Mouse (Mus musculus) erythroblast, embryonic 14.5 days (primary cell): Measurements from ENCODE around the gene Btnl4.

Experiments
- GATA1 ChIP-seq: IDR thresholded peaks from 2 replicates; pipeline ENCODE4 v1.6.1; 2012; ENCODE audit warnings: low read length, inconsistent platforms, mixed read lengths
- TAL1 ChIP-seq: IDR thresholded peaks from 3 replicates; pipeline ENCODE4 v1.6.1; 2012; ENCODE audit warnings: low read length, inconsistent platforms, mixed read lengths

GRCm38 (mm10) chr17:34476427-34476826 is 691 bp downstream of the Btnl4 start:
- TF ChIP-seq TAL1 (no peak), GATA1 (no peak)
